Mouse (Mus musculus): ENCODE measurements around the gene Cox17.

- TF ChIP-seq CTCF (conservative IDR thresholded peaks at IDR 0.05; ENCODE audit: insufficient read depth, insufficient read length, low read depth, low read length), result no peak
- no peak for TF ChIP-seq POLR2A (IDR thresholded peaks at IDR 0.05; ENCODE audit: low read depth, low read length)
Observed at GRCm38 (mm10) chr16:38369431-38369830, 22.6 kb downstream of the Cox17 start.

All from kidney, adult 2 months (tissue).